Comparison of ENCODE assay signal across 9 mouse cellular contexts in the genomic region with DNA sequence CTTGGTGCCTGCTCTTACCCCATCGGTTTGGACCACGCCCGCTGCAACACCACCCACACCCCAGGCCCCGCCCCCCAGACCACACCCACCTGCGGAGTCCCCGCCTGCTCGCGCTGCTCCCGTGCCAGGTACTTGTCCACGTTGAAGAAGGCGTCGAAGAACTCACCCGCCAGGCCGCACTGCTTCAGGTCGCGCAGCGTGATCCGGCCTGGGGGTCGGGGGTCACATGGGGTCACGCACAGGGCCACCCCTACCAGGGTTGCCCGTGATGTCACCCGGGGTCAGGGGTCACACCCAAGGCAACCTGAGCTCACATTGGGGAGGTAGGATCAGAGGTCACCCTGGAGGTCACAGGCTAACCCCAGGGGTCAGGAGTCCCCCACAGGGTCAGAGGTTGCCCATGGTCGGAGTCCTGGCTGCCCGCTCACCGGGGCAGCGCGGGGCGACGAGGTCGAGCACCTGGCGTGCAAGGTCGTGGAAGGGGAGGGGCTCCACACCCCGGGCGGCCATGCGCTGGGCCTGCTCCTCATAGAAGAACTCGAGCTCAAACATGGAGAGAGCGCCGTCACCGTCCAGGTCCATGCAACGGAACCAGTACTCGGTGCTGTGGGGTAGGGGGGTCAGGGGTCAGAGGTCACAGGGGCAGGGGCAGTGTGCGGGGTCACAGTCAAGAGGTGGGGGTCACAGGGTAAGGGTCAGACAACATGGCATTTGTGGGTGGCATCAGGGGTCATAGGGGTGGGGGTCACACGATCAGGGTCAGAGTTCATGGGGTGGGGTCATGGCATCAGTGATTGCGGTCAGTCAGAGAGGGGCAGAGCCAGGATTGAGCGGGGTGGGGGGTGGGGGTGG. TPM values are rescaled to one million over a fixed set of nuclear protein-coding genes. Genes with fewer than 3 reads are reported as not detected.
DNase-seq lines count a peak whose midpoint lies in the region; ATAC-seq lines count a peak whose summit lies in the region.
"Had no signal": no experiment of that assay in that cellular context is flagged by ENCODE, and none has a peak within 500 bp of the region (broad histone marks: within the 10 kb centered on the region; RNA-seq: fewer than 3 reads in every experiment).

No protein-coding gene starts in this region.

- no peaks in the 10 kb centered on the region for H3K27me3 ChIP-seq in midbrain, embryonic 10.5 days (ENCODE audit: low read depth, poor library complexity, severe bottlenecking)
- no peaks in the 10 kb centered on the region for H3K27me3 ChIP-seq in midbrain, embryonic 16.5 days (ENCODE audit: control insufficient read depth, insufficient read depth, low read depth, low read length)
- H3K27me3 ChIP-seq in heart, embryonic 15.5 days: no peaks in the 10 kb centered on the region

- ATAC-seq in midbrain, embryonic 16.5 days: no peak
- peak; percentile 12; the same call in 1 of the 2 replicates for ATAC-seq in heart, embryonic 15.5 days (replicated peaks; ENCODE audit: insufficient number of reproducible peaks, insufficient read depth, low FRiP score, low read depth)
- peak; percentile 19 for ATAC-seq in megakaryocyte-erythroid progenitor cell, adult 5-6 weeks (replicated peaks; ENCODE audit: low FRiP score, low TSS enrichment, poor library complexity, severe bottlenecking)
- ATAC-seq in monocyte, adult 5-6 weeks (replicated peaks; ENCODE audit: insufficient number of reproducible peaks, low FRiP score, low TSS enrichment, poor library complexity, severe bottlenecking): no peak

- H3K4me1 ChIP-seq in midbrain, embryonic 10.5 days: no peaks in the 10 kb centered on the region
- H3K4me1 ChIP-seq in midbrain, embryonic 16.5 days (ENCODE audit: control insufficient read depth, insufficient read depth, low read length): no peaks in the 10 kb centered on the region
- H3K4me1 ChIP-seq in heart, embryonic 15.5 days (replicated peaks): no peaks in the 10 kb centered on the region

- no peak overlapping the region for H3K4me3 ChIP-seq in midbrain, embryonic 10.5 days
- H3K4me3 ChIP-seq in midbrain, embryonic 16.5 days (ENCODE audit: low read depth, low read length): no peak overlapping the region
- no peak overlapping the region for H3K4me3 ChIP-seq in heart, embryonic 15.5 days

- peak; percentile 12 for DNase-seq in midbrain, embryonic 10.5 days (ENCODE audit: low spot score)
- DNase-seq in R1 (ENCODE audit: low read depth, low spot score): peak; percentile 62
- peak; percentile 71 for DNase-seq in cerebellum, adult 9-11 months
- DNase-seq in layer of hippocampus, postnatal 36 days: peak; percentile 2 to 3

- H3K36me3 ChIP-seq in midbrain, embryonic 10.5 days: peaks cover 39% of the 10 kb centered on the region
- H3K36me3 ChIP-seq in midbrain, embryonic 16.5 days (ENCODE audit: control insufficient read depth, insufficient read depth, low read length): peaks cover 32% of the 10 kb centered on the region
- H3K36me3 ChIP-seq in heart, embryonic 15.5 days: peaks cover 35% of the 10 kb centered on the region

- 97% methylated on average over 45 of the region's 45 CpGs for WGBS in midbrain, embryonic 10.5 days
- WGBS in midbrain, embryonic 16.5 days: 99% methylated on average over 45 of the region's 45 CpGs
- 97% methylated on average over 45 of the region's 45 CpGs for WGBS in heart, embryonic 15.5 days

- peaks cover 38% of the 10 kb centered on the region for H3K9me3 ChIP-seq in midbrain, embryonic 10.5 days (replicated peaks)
- peaks cover 27% of the 10 kb centered on the region for H3K9me3 ChIP-seq in midbrain, embryonic 16.5 days (replicated peaks; ENCODE audit: control insufficient read depth, low read length, poor library complexity, severe bottlenecking)
- peaks cover 23% of the 10 kb centered on the region for H3K9me3 ChIP-seq in heart, embryonic 15.5 days (replicated peaks)

- no peak overlapping the region for H3K27ac ChIP-seq in midbrain, embryonic 10.5 days (replicated peaks)
- H3K27ac ChIP-seq in midbrain, embryonic 16.5 days (ENCODE audit: low read length): no peak overlapping the region
- H3K27ac ChIP-seq in heart, embryonic 15.5 days: no peak overlapping the region

- H3K9ac ChIP-seq in midbrain, embryonic 16.5 days (ENCODE audit: low read depth, low read length): no peak overlapping the region
- no peak overlapping the region for H3K9ac ChIP-seq in heart, embryonic 15.5 days

- H3K4me2 ChIP-seq in midbrain, embryonic 16.5 days (ENCODE audit: low read length): no peak overlapping the region
- H3K4me2 ChIP-seq in heart, embryonic 15.5 days: no peak overlapping the region

RNA-seq across cellular contexts. Expression of a gene that starts 34.8 kb away (rescaled TPM):
- polyA plus RNA-seq in midbrain, embryonic 10.5 days (2016; fragmentation: Nextera tagmentation; extraction: Ambion mirVana): 136 and 157 TPM in 2 replicates
- polyA plus RNA-seq in midbrain, embryonic 16.5 days (2015; fragmentation: Nextera tagmentation; extraction: Ambion mirVana): 137 and 147 TPM in 2 replicates
- polyA plus RNA-seq in heart, embryonic 15.5 days (2015; fragmentation: Nextera tagmentation; extraction: Ambion mirVana): 121 and 137 TPM in 2 replicates
- total RNA-seq in layer of hippocampus, postnatal 36 days (2021): 10 to 100 TPM; 95.5 to 95.6 TPM
- 46.3 and 63.5 TPM in 2 replicates for total RNA-seq in megakaryocyte-erythroid progenitor cell, adult 5-6 weeks (2014; fragmentation: Nextera tagmentation)
- total RNA-seq in megakaryocyte-erythroid progenitor cell, adult 5-6 weeks (2017): 9.3 and 9.6 TPM in 2 replicates
- 14.9 to 25.5 TPM (median 23.9 TPM) in 3 replicates for total RNA-seq in monocyte, adult 5-6 weeks (2017)

RNA-seq across cellular contexts. Expression of a gene that starts 51.7 kb away (rescaled TPM):
- polyA plus RNA-seq in midbrain, embryonic 10.5 days (2016; fragmentation: Nextera tagmentation; extraction: Ambion mirVana): not detected in 2 replicates
- polyA plus RNA-seq in midbrain, embryonic 16.5 days (2015; fragmentation: Nextera tagmentation; extraction: Ambion mirVana): not detected in 2 replicates
- not detected in 2 replicates for polyA plus RNA-seq in heart, embryonic 15.5 days (2015; fragmentation: Nextera tagmentation; extraction: Ambion mirVana)
- not detected for total RNA-seq in layer of hippocampus, postnatal 36 days (2021)
- total RNA-seq in megakaryocyte-erythroid progenitor cell, adult 5-6 weeks (2014; fragmentation: Nextera tagmentation): not detected in 2 replicates
- total RNA-seq in megakaryocyte-erythroid progenitor cell, adult 5-6 weeks (2017): not detected in 2 replicates
- not detected in 3 replicates for total RNA-seq in monocyte, adult 5-6 weeks (2017)
- total RNA-seq: left cerebral cortex, postnatal 25 days had no signal

Comparison
In these comparisons a context has a peak if more than half of its experiments do, and no peak if none do; other contexts are left out.
1. DNase-seq: peak in every context shown above with its lines; median percentile 71 in cerebellum, adult 9-11 months; 62 in R1; 12 in midbrain, embryonic 10.5 days; 2 in layer of hippocampus, postnatal 36 days.
2. ATAC-seq: peak in heart, embryonic 15.5 days (single experiment) and megakaryocyte-erythroid progenitor cell, adult 5-6 weeks (single experiment); none in midbrain, embryonic 16.5 days (single experiment) and monocyte, adult 5-6 weeks (single experiment).